Mouse (Mus musculus) B cell, adult 2 months (primary cell): ENCODE data around the gene Gm17387.

Experiments used
- DNase-seq, 2 experiments: peaks; one replicate each; pipeline ENCODE4 v3.0.0; 2022

The Gm17387 gene

GRCm38 (mm10) chr7:141048226-141049218 lies 19.6 kb downstream of the Gm17387 start:
- DNase-seq, result peak; percentile 93

GRCm38 (mm10) chr7:141049326-141049725 lies 20.4 kb downstream of the Gm17387 start:
- DNase-seq, result no peak

- DNase-seq, result no peak
Observed at GRCm38 (mm10) chr7:141051060-141051685, 22.2 kb downstream of the Gm17387 start.

- DNase-seq, result no peak
Observed at GRCm38 (mm10) chr7:141052016-141052415, 23.1 kb downstream of the Gm17387 start.

- no peak for DNase-seq
Observed at GRCm38 (mm10) chr7:141052421-141052820, 23.5 kb downstream of the Gm17387 start.

- no peak for DNase-seq
Observed at GRCm38 (mm10) chr7:141055785-141056184, 26.9 kb downstream of the Gm17387 start.

GRCm38 (mm10) chr7:141056976-141057375 lies 28.0 kb downstream of the Gm17387 start:
- no peak for DNase-seq

GRCm38 (mm10) chr7:141057541-141057940 lies 28.6 kb downstream of the Gm17387 start:
- DNase-seq, result no peak

- no peak for DNase-seq
Observed at GRCm38 (mm10) chr7:141058601-141059341, 29.8 kb downstream of the Gm17387 start.

GRCm38 (mm10) chr7:141059929-141060328 lies 31.0 kb downstream of the Gm17387 start:
- no peak for DNase-seq

- DNase-seq, result no peak
Observed at GRCm38 (mm10) chr7:141060426-141061242, 31.7 kb downstream of the Gm17387 start, which contains the start of gene B4galnt4. TSS of gene B4galnt4 (plus strand) at chr7:141061104.

GRCm38 (mm10) chr7:141061269-141061692 lies 32.4 kb downstream of the Gm17387 start:
- DNase-seq, result no peak

- no peak for DNase-seq
Observed at GRCm38 (mm10) chr7:141062525-141062924, 33.6 kb downstream of the Gm17387 start.

GRCm38 (mm10) chr7:141063353-141063752 lies 34.4 kb downstream of the Gm17387 start:
- DNase-seq, result no peak

- DNase-seq, result no peak
Observed at GRCm38 (mm10) chr7:141064175-141064574, 35.2 kb downstream of the Gm17387 start.

GRCm38 (mm10) chr7:141064576-141064975 lies 35.6 kb downstream of the Gm17387 start:
- no peak for DNase-seq

GRCm38 (mm10) chr7:141068351-141068750 lies 39.4 kb downstream of the Gm17387 start:
- no peak for DNase-seq

GRCm38 (mm10) chr7:141070058-141070862 lies 41.3 kb downstream of the Gm17387 start:
- peak; percentile 49 to 55 for DNase-seq

GRCm38 (mm10) chr7:141072017-141072745 lies 43.2 kb downstream of the Gm17387 start:
- DNase-seq, result peak; percentile 69

- no peak for DNase-seq
Observed at GRCm38 (mm10) chr7:141073782-141074181, 44.9 kb downstream of the Gm17387 start.

- DNase-seq, result no peak
Observed at GRCm38 (mm10) chr7:141077841-141078240, 48.9 kb downstream of the Gm17387 start, which contains the start of gene Pkp3. TSS of gene Pkp3 (plus strand) at chr7:141078218.
